Mouse (Mus musculus) liver, embryonic 16.5 days (tissue): ENCODE measurements around the gene Zbtb48. TPM values are rescaled to one million over a fixed set of nuclear protein-coding genes. Genes with fewer than 3 reads are reported as not detected.

ENCODE experiments used
- ATAC-seq: fragments of 200-750 bp; cut with Nextera tagmentation; 2 replicates; pipeline ENCODE4 v1.8.0; 2017; ENCODE audit warnings: low read depth, mild to moderate bottlenecking, moderate number of reproducible peaks, moderate library complexity
- H3K27ac ChIP-seq: fragments of 300-500 bp; sonication (generic); 2 replicates; pipeline ENCODE4 v1.5.1; 2014; ENCODE audit warnings: mild to moderate bottlenecking, low read length
- H3K27me3 ChIP-seq: fragments of 300-500 bp; sonication (generic); 2 replicates; pipeline ENCODE4 v1.6.1; 2014; ENCODE audit warnings: low read depth, low read length, mixed read lengths; ENCODE audit not compliant: control insufficient read depth, insufficient read depth
- H3K36me3 ChIP-seq: fragments of 300-500 bp; sonication (generic); 2 replicates; pipeline ENCODE4 v1.6.1; 2014; ENCODE audit warnings: mild to moderate bottlenecking; ENCODE audit not compliant: control insufficient read depth, insufficient read depth
- H3K4me1 ChIP-seq: fragments of 300-500 bp; sonication (generic); 2 replicates; pipeline ENCODE4 v1.6.1; 2014; ENCODE audit warnings: low read depth, low read length, mixed read lengths; ENCODE audit not compliant: control insufficient read depth
- H3K4me2 ChIP-seq: fragments of 300-500 bp; sonication (generic); 2 replicates; pipeline ENCODE4 v1.6.1; 2014; ENCODE audit warnings: low read depth, low read length, mixed read lengths
- H3K4me3 ChIP-seq: fragments of 300-500 bp; sonication (generic); 2 replicates; pipeline ENCODE4 v1.5.1; 2014; ENCODE audit warnings: low read depth, mild to moderate bottlenecking, low read length
- H3K9ac ChIP-seq: fragments of 300-500 bp; sonication (generic); 2 replicates; pipeline ENCODE4 v1.6.1; 2014; ENCODE audit warnings: low read depth, low read length
- H3K9me3 ChIP-seq: fragments of 300-500 bp; sonication (generic); replicated peaks from 2 replicates; pipeline ENCODE4 v1.6.1; 2016; ENCODE audit warnings: low read length; ENCODE audit not compliant: control insufficient read depth
- WGBS: fragments of 180-500 bp; shearing (Covaris S2); extraction: QIAGEN DNeasy Blood & Tissue Kit; methylation state at CpG from one replicate; pipeline ENCODE4 v1.1.7; 2014; ENCODE audit not compliant: insufficient replicate concordance; 5-methylcytosine and 5-hydroxymethylcytosine counted together
- polyA plus RNA-seq: library from polyadenylated mRNA; unstranded; fragments of >200 nt; fragmentation: Nextera tagmentation; extraction: Ambion mirVana; gene quantifications from 2 replicates; pipeline ENCODE4 v1.2.1, GENCODE M21; 2015

Zbtb48 gene
- polyA plus RNA-seq, 1 experiment from 2014 or later, result 11.1 TPM

- Histone ChIP-seq H3K36me3 (peaks cover 26% of the 10 kb centered on the region), H3K4me2 (no peak overlapping the region), H3K27me3 (no peaks in the 10 kb centered on the region), H3K4me3 (no peak overlapping the region), H3K27ac (no peak overlapping the region), H3K4me1 (peaks cover 16% of the 10 kb centered on the region), H3K9me3 (no peaks in the 10 kb centered on the region), H3K9ac (no peak overlapping the region)
- 67% methylated on average over 12 of the region's 12 CpGs for WGBS
- ATAC-seq, result no peak
Measured at GRCm38 (mm10) chr4:152021568-152022097, 5.8 kb downstream of the Zbtb48 start.

DNA sequence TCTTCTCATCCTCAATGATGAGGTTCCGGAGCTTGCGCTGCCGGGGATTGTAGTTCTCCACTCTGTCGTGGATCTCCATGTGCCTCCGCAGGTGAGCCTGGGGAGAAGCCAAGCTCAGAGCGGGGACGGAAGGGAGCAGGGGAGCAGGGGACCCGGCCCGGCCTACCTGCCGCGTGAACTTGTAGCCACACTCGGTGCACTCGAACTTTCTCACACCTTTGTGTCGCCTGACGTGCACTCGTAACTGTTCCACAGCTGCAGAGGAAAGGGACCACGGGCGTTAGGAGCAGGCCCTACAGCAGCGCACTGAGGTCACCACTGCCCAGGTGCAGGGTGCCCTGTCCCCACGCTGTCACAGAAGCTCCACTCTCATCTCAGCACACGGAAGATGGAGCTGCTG, 7.4 kb downstream of the Zbtb48 start:
- H3K9me3 ChIP-seq, result no peaks in the 10 kb centered on the region
- no peaks in the 10 kb centered on the region for H3K27me3 ChIP-seq
- no peak for ATAC-seq
- no peak overlapping the region for H3K4me3 ChIP-seq
- H3K27ac ChIP-seq, result no peak overlapping the region
- WGBS, result 85% methylated on average over 21 of the region's 21 CpGs
- H3K4me2 ChIP-seq, result no peak overlapping the region
- H3K36me3 ChIP-seq, result peaks cover 31% of the 10 kb centered on the region
- no peak overlapping the region for H3K9ac ChIP-seq
- peaks cover 6% of the 10 kb centered on the region for H3K4me1 ChIP-seq

- no peaks in the 10 kb centered on the region for H3K27me3 ChIP-seq
- H3K36me3 ChIP-seq, result peaks cover 34% of the 10 kb centered on the region
- H3K27ac ChIP-seq, result no peak overlapping the region
- peaks cover 2% of the 10 kb centered on the region for H3K4me1 ChIP-seq
- H3K4me2 ChIP-seq, result no peak overlapping the region
- no peak overlapping the region for H3K4me3 ChIP-seq
- ATAC-seq, result no peak
- H3K9ac ChIP-seq, result no peak overlapping the region
- H3K9me3 ChIP-seq, result no peaks in the 10 kb centered on the region
- WGBS, result 86% methylated on average over 6 of the region's 6 CpGs
Measured at GRCm38 (mm10) chr4:152019073-152019472, 8.4 kb downstream of the Zbtb48 start.

DNA sequence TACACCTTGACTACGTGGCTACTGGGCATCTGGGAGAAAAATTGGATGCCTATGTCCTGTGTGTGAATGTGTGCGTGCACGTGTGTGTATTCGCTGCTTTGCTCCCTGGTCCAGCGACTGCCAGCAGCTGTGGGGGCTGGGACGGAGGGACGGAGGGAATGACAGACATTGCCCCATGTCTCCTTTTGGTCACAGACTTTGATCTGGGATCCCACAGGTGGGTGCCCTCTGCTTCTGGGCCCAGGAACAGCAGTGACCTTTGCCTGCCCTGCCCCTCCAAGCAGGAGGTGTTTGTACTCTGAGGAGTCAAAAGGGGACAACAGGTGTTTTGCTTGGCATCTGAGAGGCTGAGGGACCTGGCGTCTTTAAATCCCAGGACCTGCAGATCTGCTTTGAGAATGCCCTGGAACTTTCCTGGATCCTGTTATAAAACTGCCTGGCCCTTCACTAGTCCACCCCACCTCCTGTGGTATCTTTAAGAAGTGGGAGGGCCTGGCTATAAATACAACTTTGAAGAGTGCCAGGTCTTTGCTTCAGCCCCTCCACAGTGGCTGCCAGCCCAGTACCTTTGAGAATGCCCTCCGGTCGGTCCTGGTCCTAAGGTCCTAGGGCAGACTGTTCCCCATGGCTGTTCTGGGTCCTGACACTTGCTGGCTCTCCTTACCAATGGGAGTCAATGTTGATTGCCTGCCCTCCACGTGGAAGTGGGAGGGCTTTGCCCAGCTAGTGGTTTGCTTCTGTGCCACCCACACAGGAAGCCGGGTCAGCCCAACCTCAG, 14.2 kb downstream of the Zbtb48 start:
- no peak overlapping the region for H3K4me3 ChIP-seq
- no peak overlapping the region for H3K4me2 ChIP-seq
- H3K4me1 ChIP-seq, result peaks cover 31% of the 10 kb centered on the region
- 70% methylated on average over 12 of the region's 12 CpGs for WGBS
- H3K36me3 ChIP-seq, result peaks cover 13% of the 10 kb centered on the region
- peaks cover 4% of the 10 kb centered on the region for H3K27me3 ChIP-seq
- H3K9ac ChIP-seq, result no peak overlapping the region
- H3K27ac ChIP-seq, result no peak overlapping the region
- no peaks in the 10 kb centered on the region for H3K9me3 ChIP-seq
- no peak for ATAC-seq

DNA sequence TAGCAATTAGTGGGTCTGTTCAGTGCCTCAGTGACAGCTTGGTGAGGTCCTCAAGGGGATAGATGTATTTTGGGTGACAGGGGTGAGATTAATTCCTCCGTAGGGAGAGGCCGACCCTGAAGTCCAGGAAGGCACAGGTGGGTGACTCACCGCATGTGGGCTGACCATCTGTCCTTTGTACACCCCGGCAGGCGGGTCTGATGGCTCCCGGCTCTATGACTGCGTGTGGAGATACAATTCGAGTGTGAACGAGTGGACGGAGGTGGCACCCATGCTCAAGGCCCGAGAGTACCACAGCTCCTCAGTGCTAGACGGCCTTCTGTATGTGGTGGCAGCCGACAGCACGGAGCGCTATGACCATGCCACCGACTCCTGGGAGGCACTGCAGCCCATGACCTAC, 15.4 kb downstream of the Zbtb48 start:
- Histone ChIP-seq H3K4me2 (0 out of 2 replicates have a peak overlapping the region, but pooled peaks have one; percentile 100), H3K9ac (no peak overlapping the region), H3K27ac (no peak overlapping the region), H3K36me3 (peaks cover 13% of the 10 kb centered on the region), H3K4me3 (no peak overlapping the region), H3K9me3 (no peaks in the 10 kb centered on the region), H3K27me3 (peaks cover 15% of the 10 kb centered on the region), H3K4me1 (peaks cover 39% of the 10 kb centered on the region)
- WGBS, result 92% methylated on average over 16 of the region's 16 CpGs
- ATAC-seq, result no peak

DNA sequence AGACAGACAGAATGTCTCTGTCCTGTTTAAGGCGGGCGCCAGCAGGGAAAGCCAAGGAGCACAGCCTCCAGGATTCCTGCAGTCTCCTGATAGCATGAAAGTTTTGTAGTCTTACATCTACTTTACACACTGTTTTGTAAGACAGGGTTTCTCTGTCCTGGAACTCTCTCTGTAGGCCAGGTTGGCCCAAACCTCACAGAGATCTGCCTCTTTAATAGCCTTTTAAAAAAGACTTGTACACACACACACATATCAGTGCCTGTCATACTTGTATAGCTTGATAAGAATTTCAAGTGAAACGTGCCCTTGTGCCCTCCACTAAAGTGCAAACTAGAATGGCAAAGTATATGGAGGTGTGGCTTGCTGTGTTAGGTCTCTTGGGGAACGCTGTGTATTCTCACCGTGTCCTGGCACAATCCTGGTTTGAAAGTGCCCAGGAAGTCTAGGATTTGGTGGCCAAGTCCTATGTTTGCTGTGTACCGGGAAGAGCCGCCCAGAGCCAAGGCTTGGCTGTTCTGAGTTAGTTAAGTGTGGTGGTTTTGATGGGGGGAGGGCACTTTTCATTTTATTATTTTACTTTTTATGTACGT, 16.2 kb downstream of the Zbtb48 start:
- H3K9me3 ChIP-seq, result no peaks in the 10 kb centered on the region
- H3K4me3 ChIP-seq, result peak overlapping the region; percentile 87
- H3K4me1 ChIP-seq, result peaks cover 39% of the 10 kb centered on the region
- WGBS, result 52% methylated on average over 8 of the region's 8 CpGs
- peak overlapping the region; percentile 100 for H3K4me2 ChIP-seq
- peaks cover 22% of the 10 kb centered on the region for H3K27me3 ChIP-seq
- peak overlapping the region; percentile 58 for H3K9ac ChIP-seq
- peak; percentile 16 for ATAC-seq
- H3K27ac ChIP-seq, result peak overlapping the region; percentile 87
- H3K36me3 ChIP-seq, result peaks cover 13% of the 10 kb centered on the region

DNA sequence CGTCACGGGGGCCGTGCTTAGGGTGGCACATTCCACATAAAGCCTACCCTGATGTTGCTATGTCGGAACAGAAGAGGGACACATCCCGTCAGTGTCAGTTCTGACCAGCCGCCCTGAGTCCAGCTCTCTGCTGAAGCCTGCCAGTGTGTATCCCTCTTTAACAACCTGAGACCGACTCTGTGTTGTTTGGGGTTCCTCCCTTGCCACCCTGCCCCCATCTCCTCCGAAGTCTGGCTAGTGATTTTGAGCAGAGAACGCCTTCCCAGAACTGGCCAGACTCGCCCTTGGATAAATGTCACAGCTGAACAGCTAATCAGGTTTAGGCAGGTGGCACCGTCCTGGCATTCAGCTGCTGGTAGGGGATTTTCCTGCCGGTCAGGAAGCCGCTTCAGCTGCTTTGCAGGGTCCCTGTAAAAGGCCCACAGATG, 16.8 kb downstream of the Zbtb48 start:
- Histone ChIP-seq H3K4me3 (peak overlapping the region; percentile 87), H3K9ac (peak overlapping the region; percentile 58), H3K27ac (peak overlapping the region; percentile 87), H3K4me1 (peaks cover 39% of the 10 kb centered on the region), H3K4me2 (peak overlapping the region; percentile 100), H3K27me3 (peaks cover 22% of the 10 kb centered on the region), H3K9me3 (no peaks in the 10 kb centered on the region), H3K36me3 (peaks cover 13% of the 10 kb centered on the region)
- 6% methylated on average over 13 of the region's 13 CpGs for WGBS
- peak; percentile 35 for ATAC-seq

GRCm38 (mm10) chr4:152010091-152010706, 17.3 kb downstream of the Zbtb48 start:
- WGBS, result under 1% methylated on average over 10 of the region's 10 CpGs
- Histone ChIP-seq H3K9me3 (no peaks in the 10 kb centered on the region), H3K4me2 (peak overlapping the region; percentile 100), H3K27me3 (peaks cover 22% of the 10 kb centered on the region), H3K27ac (peak overlapping the region; percentile 87), H3K4me1 (peaks cover 39% of the 10 kb centered on the region), H3K4me3 (peak overlapping the region; percentile 87), H3K36me3 (peaks cover 8% of the 10 kb centered on the region), H3K9ac (peak overlapping the region; percentile 82)
- ATAC-seq, result peak; percentile 70
